Mouse (Mus musculus): ENCODE measurements around the gene Ddx55.

The Ddx55 gene

GRCm38 (mm10) chr5:124552558-124553307 lies at the start of gene Ddx55:
Gene Ddx55 (plus strand): TSS chr5:124552864.
- WGBS = under 1% methylated on average over 66 of the region's 66 CpGs

GRCm38 (mm10) chr5:124503742-124504141 lies 48.9 kb upstream of the Ddx55 start:
- WGBS = 44% methylated on average over 14 of the region's 14 CpGs

GRCm38 (mm10) chr5:124505235-124505634 lies 47.4 kb upstream of the Ddx55 start:
- WGBS = 97% methylated on average over 4 of the region's 4 CpGs

GRCm38 (mm10) chr5:124506731-124507359 lies 45.8 kb upstream of the Ddx55 start:
- 75% methylated on average over 10 of the region's 10 CpGs for WGBS

GRCm38 (mm10) chr5:124509200-124509599 lies 43.5 kb upstream of the Ddx55 start:
- 95% methylated on average over 6 of the region's 6 CpGs for WGBS

- 79% methylated on average over 12 of the region's 12 CpGs for WGBS
Observed at GRCm38 (mm10) chr5:124509742-124510237, 42.9 kb upstream of the Ddx55 start.

GRCm38 (mm10) chr5:124510536-124511050 lies 42.1 kb upstream of the Ddx55 start:
- WGBS = 76% methylated on average over 10 of the region's 10 CpGs

GRCm38 (mm10) chr5:124515789-124516188 lies 36.9 kb upstream of the Ddx55 start:
- 72% methylated on average over 5 of the region's 5 CpGs for WGBS

GRCm38 (mm10) chr5:124518648-124519047 lies 34.0 kb upstream of the Ddx55 start:
- 31% methylated on average over 10 of the region's 10 CpGs for WGBS

GRCm38 (mm10) chr5:124521588-124521987 lies 31.1 kb upstream of the Ddx55 start:
- WGBS = 89% methylated on average over 4 of the region's 4 CpGs

- 94% methylated on average over 8 of the region's 8 CpGs for WGBS
Observed at GRCm38 (mm10) chr5:124523032-124523431, 29.6 kb upstream of the Ddx55 start.

- WGBS = 68% methylated on average over 5 of the region's 5 CpGs
Observed at GRCm38 (mm10) chr5:124524943-124525342, 27.7 kb upstream of the Ddx55 start.

- WGBS = 54% methylated on average over 4 of the region's 4 CpGs
Observed at GRCm38 (mm10) chr5:124528351-124528750, 24.3 kb upstream of the Ddx55 start.

- 17% methylated on average over 9 of the region's 9 CpGs for WGBS
Observed at GRCm38 (mm10) chr5:124528791-124529190, 23.9 kb upstream of the Ddx55 start.

GRCm38 (mm10) chr5:124529191-124529651 lies 23.4 kb upstream of the Ddx55 start:
- 29% methylated on average over 8 of the region's 8 CpGs for WGBS

GRCm38 (mm10) chr5:124529697-124530096 lies 23.0 kb upstream of the Ddx55 start:
- WGBS = 47% methylated on average over 8 of the region's 8 CpGs

- under 1% methylated on average over 90 of the region's 96 CpGs for WGBS
Observed at GRCm38 (mm10) chr5:124530655-124531582, 21.7 kb upstream of the Ddx55 start, which contains the start of gene Rilpl1. Gene Rilpl1 (minus strand): TSS chr5:124531391.

- WGBS = 11% methylated on average over 14 of the region's 14 CpGs
Observed at GRCm38 (mm10) chr5:124531583-124531930, 21.1 kb upstream of the Ddx55 start.

- 56% methylated on average over 7 of the region's 7 CpGs for WGBS
Observed at GRCm38 (mm10) chr5:124532451-124532850, 20.2 kb upstream of the Ddx55 start.

- WGBS = 77% methylated on average over 5 of the region's 5 CpGs
Observed at GRCm38 (mm10) chr5:124535016-124535415, 17.6 kb upstream of the Ddx55 start.

- whole genome bisulfite sequencing = 3% methylated on average over 17 of the region's 17 CpGs
Observed at GRCm38 (mm10) chr5:124536776-124537175, 15.9 kb upstream of the Ddx55 start.
